Mouse (Mus musculus) MEL (cell line): Measurements from ENCODE around the gene Sphk2. TPM values are rescaled to one million over a fixed set of nuclear protein-coding genes. Genes with fewer than 3 reads are reported as not detected.

Experiments used
- DNase-seq: peaks from one replicate; pipeline ENCODE4 v3.0.0; 2011; ENCODE audit warnings: low read depth, low spot score
- H3K27ac ChIP-seq: 2 replicates; pipeline ENCODE4 v1.5.1; 2012; ENCODE audit warnings: low read depth, mild to moderate bottlenecking, control low read depth, low read length, moderate library complexity; ENCODE audit not compliant: control insufficient read depth
- H3K27me3 ChIP-seq, 2 experiments: fragments of 150-350 bp in 1 of 2; sonication (generic) in 1 of 2; 2 replicates each; pipeline ENCODE4 v1.6.1; 2012; ENCODE audit warnings: low read length in 2 of 2, mild to moderate bottlenecking in 2 of 2, improper control_type of control experiment in 1 of 2, moderate library complexity in 1 of 2; ENCODE audit not compliant: insufficient read depth in 2 of 2, control insufficient read depth in 1 of 2
- H3K36me3 ChIP-seq, 2 experiments: 2 replicates each; pipeline ENCODE4 v1.6.1; 2012 to 2014; ENCODE audit warnings: low read length in 2 of 2, improper control_type of control experiment in 1 of 2, inconsistent platforms in 1 of 2, mild to moderate bottlenecking in 1 of 2; ENCODE audit not compliant: insufficient read depth in 2 of 2, control insufficient read depth in 1 of 2
- H3K4me1 ChIP-seq, 2 experiments: fragments of 150-350 bp in 1 of 2; sonication (generic) in 1 of 2; 2 replicates each; pipeline ENCODE4 v1.6.1; 2012; ENCODE audit warnings: low read length in 2 of 2, improper control_type of control experiment in 1 of 2, mild to moderate bottlenecking in 1 of 2; ENCODE audit not compliant: insufficient read depth in 2 of 2, control insufficient read depth in 1 of 2
- H3K4me3 ChIP-seq, 2 experiments: fragments of 150-350 bp in 1 of 2; sonication (generic) in 1 of 2; 2 replicates each; pipeline ENCODE4 v1.5.1; 2012; ENCODE audit warnings: low read depth in 2 of 2, low read length in 2 of 2, mild to moderate bottlenecking in 2 of 2, moderate library complexity in 2 of 2, control low read depth in 1 of 2, improper control_type of control experiment in 1 of 2; ENCODE audit not compliant: control insufficient read depth in 1 of 2, insufficient read depth in 1 of 2
- H3K79me2 ChIP-seq: 2 replicates; pipeline ENCODE4 v1.6.1; 2012; ENCODE audit warnings: mild to moderate bottlenecking, low read length, moderate library complexity; ENCODE audit not compliant: control insufficient read depth, poor library complexity, insufficient read depth
- H3K9ac ChIP-seq: 2 replicates; pipeline ENCODE4 v1.6.1; 2012; ENCODE audit warnings: low read depth, mild to moderate bottlenecking, control low read depth, low read length, moderate library complexity; ENCODE audit not compliant: control insufficient read depth, poor library complexity, severe bottlenecking
- H3K9me3 ChIP-seq: fragments of 150-350 bp; sonication (generic); replicated peaks from 2 replicates; pipeline ENCODE4 v1.6.1; 2012; ENCODE audit warnings: mild to moderate bottlenecking, low read length, improper control_type of control experiment, moderate library complexity; ENCODE audit not compliant: insufficient read depth
- BHLHE40 ChIP-seq: IDR thresholded peaks from 2 replicates; pipeline ENCODE4 v1.6.1; 2012; ENCODE audit warnings: low read depth, mild to moderate bottlenecking, inconsistent platforms, low read length, improper control_type of control experiment, borderline replicate concordance
- CHD2 ChIP-seq: IDR thresholded peaks from 2 replicates; pipeline ENCODE4 v1.6.1; 2011; ENCODE audit warnings: low read length, improper control_type of control experiment
- CTCF ChIP-seq, 3 experiments: IDR thresholded peaks in 2 of 3; conservative IDR thresholded peaks in 1 of 3; 2 replicates each; pipeline ENCODE4 v1.5.1; 2011 to 2012; ENCODE audit warnings: low read length in 3 of 3, low read depth in 2 of 3, mild to moderate bottlenecking in 2 of 3, improper control_type of control experiment in 1 of 3, inconsistent platforms in 1 of 3, mixed read lengths in 1 of 3, moderate library complexity in 1 of 3; ENCODE audit not compliant: control insufficient read depth in 1 of 3, insufficient read depth in 1 of 3, poor library complexity in 1 of 3, severe bottlenecking in 1 of 3
- EP300 ChIP-seq, 2 experiments: IDR thresholded peaks; 2 replicates each; pipeline ENCODE4 v1.6.1; 2011; ENCODE audit warnings: improper control_type of control experiment in 2 of 2, low read length in 2 of 2, low read depth in 1 of 2, mild to moderate bottlenecking in 1 of 2
- ETS1 ChIP-seq: IDR thresholded peaks from 2 replicates; pipeline ENCODE4 v1.6.1; 2012; ENCODE audit warnings: low read depth, mild to moderate bottlenecking, inconsistent platforms, low read length, improper control_type of control experiment, moderate library complexity
- GATA1 ChIP-seq: IDR thresholded peaks from 2 replicates; pipeline ENCODE4 v1.6.1; 2011; ENCODE audit warnings: low read depth, low read length, improper control_type of control experiment
- KAT2A ChIP-seq: conservative IDR thresholded peaks from 2 replicates; pipeline ENCODE4 v1.6.1; 2012; ENCODE audit warnings: low read depth, low read length, improper control_type of control experiment, inconsistent platforms
- MAZ ChIP-seq: IDR thresholded peaks from 2 replicates; pipeline ENCODE4 v1.6.1; 2012; ENCODE audit warnings: low read depth, mild to moderate bottlenecking, inconsistent platforms, low read length, improper control_type of control experiment
- MXI1 ChIP-seq: IDR thresholded peaks from 2 replicates; pipeline ENCODE4 v1.6.1; 2011; ENCODE audit warnings: mild to moderate bottlenecking, low read depth, low read length, improper control_type of control experiment
- MYB ChIP-seq: IDR thresholded peaks from 2 replicates; pipeline ENCODE4 v1.6.1; 2011; ENCODE audit warnings: mild to moderate bottlenecking, low read depth, low read length, improper control_type of control experiment
- MYC ChIP-seq: IDR thresholded peaks from 2 replicates; pipeline ENCODE4 v1.6.1; 2011; ENCODE audit warnings: low read depth, mild to moderate bottlenecking, low read length, improper control_type of control experiment, moderate library complexity
- POLR2A ChIP-seq, 2 experiments: IDR thresholded peaks; 2 replicates each; pipeline ENCODE4 v1.6.1; 2011 to 2012; ENCODE audit warnings: low read length in 2 of 2, mild to moderate bottlenecking in 2 of 2, control low read depth in 1 of 2, improper control_type of control experiment in 1 of 2, low read depth in 1 of 2, moderate library complexity in 1 of 2; ENCODE audit not compliant: control insufficient read depth in 1 of 2, insufficient read depth in 1 of 2, poor library complexity in 1 of 2
- POLR2AphosphoS2 ChIP-seq: IDR thresholded peaks from 2 replicates; pipeline ENCODE4 v1.6.1; 2011; ENCODE audit warnings: low read length, improper control_type of control experiment
- RAD21 ChIP-seq: IDR thresholded peaks from 2 replicates; pipeline ENCODE4 v1.6.1; 2011; ENCODE audit warnings: mild to moderate bottlenecking, low read depth, low read length, improper control_type of control experiment
- RCOR1 ChIP-seq: IDR thresholded peaks from 2 replicates; pipeline ENCODE4 v1.6.1; 2012; ENCODE audit warnings: low read depth, mild to moderate bottlenecking, inconsistent platforms, low read length, improper control_type of control experiment
- UBTF ChIP-seq: IDR thresholded peaks from 2 replicates; pipeline ENCODE4 v1.6.1; 2012; ENCODE audit warnings: low read depth, mild to moderate bottlenecking, inconsistent platforms, low read length, improper control_type of control experiment, moderate library complexity, borderline replicate concordance; ENCODE audit not compliant: insufficient read depth
- USF1 ChIP-seq: IDR thresholded peaks from 2 replicates; pipeline ENCODE4 v1.6.1; 2014; ENCODE audit warnings: low read depth, mild to moderate bottlenecking, inconsistent platforms, low read length, improper control_type of control experiment, moderate library complexity
- ZKSCAN1 ChIP-seq: IDR thresholded peaks from 2 replicates; pipeline ENCODE4 v1.6.1; 2012; ENCODE audit warnings: low read depth, mild to moderate bottlenecking, inconsistent platforms, low read length, improper control_type of control experiment, moderate library complexity
- ZMIZ1 ChIP-seq: IDR thresholded peaks from 2 replicates; pipeline ENCODE4 v1.6.1; 2012; ENCODE audit warnings: low read depth, mild to moderate bottlenecking, inconsistent platforms, low read length, improper control_type of control experiment, moderate library complexity
- polyA plus RNA-seq, 2 experiments: library from polyadenylated mRNA; stranded (reverse) in 1 of 2; unstranded in 1 of 2; fragments of >175 nt in 1 of 2; fragments of >200 nt in 1 of 2; gene quantifications; 2 replicates each; pipeline versions ENCODE4 v1.2.1 to v1.2.4; 2012; ENCODE audit warnings: low replicate concordance in 2 of 2, low read depth in 1 of 2; ENCODE audit not compliant: insufficient read length in 2 of 2, insufficient read depth in 1 of 2, missing spikeins in 1 of 2
- total RNA-seq: library from RNA; depleted of rRNA; stranded (reverse); fragments of 300-350 nt; gene quantifications from 2 replicates; pipeline ENCODE4 v1.2.3, GENCODE M21; 2012

Sphk2 gene
- total and polyA plus RNA-seq, 3 experiments: 21.0 to 40.2 TPM; not detected in 1

DNA sequence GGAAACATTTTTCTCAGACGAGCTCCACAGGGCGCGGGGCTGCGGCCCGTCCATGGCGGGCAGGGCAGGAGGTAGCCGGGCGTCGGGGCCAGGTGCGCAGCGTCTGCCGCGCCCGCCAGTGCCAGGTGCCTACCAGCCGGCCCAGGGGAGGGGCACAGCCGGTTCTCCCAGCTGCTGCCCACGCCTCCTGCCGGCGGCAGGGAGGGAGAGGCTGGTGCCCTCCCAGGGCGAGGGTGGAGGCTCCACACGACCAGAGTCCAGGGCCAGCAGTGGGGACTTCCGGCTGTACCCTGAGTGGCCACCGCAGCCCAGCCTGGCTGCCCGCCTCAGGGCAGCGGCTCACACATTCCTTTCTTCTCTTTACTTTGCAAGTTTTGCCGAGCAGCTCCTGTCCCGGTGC, 41.6 kb upstream of the Sphk2 start:
- DNase-seq: no peak
- no peaks in the 10 kb centered on the region for H3K4me1 ChIP-seq
- no peak overlapping the region for H3K9ac ChIP-seq
- no peaks in the 10 kb centered on the region for H3K9me3 ChIP-seq
- no peak overlapping the region for H3K4me3 ChIP-seq
- peaks cover 0 to 7% of the 10 kb centered on the region in 2 experiments; a peak in 3 of 4 replicates for H3K27me3 ChIP-seq
- TF ChIP-seq RAD21: no peak
- no peak for TF ChIP-seq MXI1
- no peak for TF ChIP-seq CHD2
- TF ChIP-seq ZKSCAN1: no peak
- TF ChIP-seq KAT2A: no peak
- no peak for TF ChIP-seq POLR2A (IDR thresholded peaks at IDR 0.05; ENCODE audit: control insufficient read depth in 1 of 2, insufficient read depth in 1 of 2, low read depth in 1 of 2, low read length in 2 of 2, poor library complexity in 1 of 2)
- no peak for TF ChIP-seq BHLHE40
- no peak for TF ChIP-seq RCOR1
- no peak for TF ChIP-seq CTCF (IDR thresholded peaks at IDR 0.05 in 2 of 3, conservative IDR thresholded peaks at IDR 0.05 in 1 of 3; ENCODE audit: control insufficient read depth in 1 of 3, insufficient read depth in 1 of 3, low read depth in 2 of 3, low read length in 3 of 3, poor library complexity in 1 of 3, severe bottlenecking in 1 of 3)
- TF ChIP-seq ETS1: no peak
- no peak for TF ChIP-seq MYC
- no peak for TF ChIP-seq EP300 (IDR thresholded peaks at IDR 0.05; ENCODE audit: low read depth in 1 of 2, low read length in 2 of 2)
- no peak for TF ChIP-seq USF1
- no peak overlapping the region for H3K27ac ChIP-seq
- H3K36me3 ChIP-seq: no peaks in the 10 kb centered on the region
- H3K79me2 ChIP-seq: no peaks in the 10 kb centered on the region

DNA sequence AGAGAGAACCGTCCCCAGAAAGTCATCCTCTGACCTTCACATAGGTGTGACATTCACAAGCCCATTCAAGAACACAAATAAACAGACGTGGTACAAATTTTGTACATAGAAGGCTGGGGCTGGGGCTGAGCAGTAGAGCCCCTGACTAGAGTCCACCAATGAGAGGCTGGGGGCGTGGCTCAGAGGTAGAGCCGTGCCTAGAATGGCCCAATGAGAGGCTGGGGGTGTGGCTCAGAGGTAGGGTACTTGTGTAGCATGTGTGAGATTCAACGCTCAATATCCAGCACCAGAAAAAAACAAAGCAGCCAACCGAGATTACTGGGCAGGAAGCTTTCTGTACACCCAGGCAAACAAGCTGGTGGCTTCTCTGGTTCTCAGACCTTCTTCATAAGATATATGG, 37.9 kb upstream of the Sphk2 start:
- peak; percentile 74 for DNase-seq
- Histone ChIP-seq H3K36me3 (no peaks in the 10 kb centered on the region), H3K27me3 (peaks cover 2 to 7% of the 10 kb centered on the region in 2 experiments; a peak in 3 of 4 replicates), H3K9me3 (no peaks in the 10 kb centered on the region), H3K79me2 (no peaks in the 10 kb centered on the region), H3K4me1 (no peaks in the 10 kb centered on the region), H3K9ac (no peak overlapping the region), H3K27ac (no peak overlapping the region), H3K4me3 (no peak overlapping the region)
- no peak for TF ChIP-seq GATA1
- TF ChIP-seq MAZ: no peak
- no peak for TF ChIP-seq POLR2AphosphoS2
- no peak for TF ChIP-seq RAD21
- TF ChIP-seq MYB: no peak
- TF ChIP-seq EP300 (IDR thresholded peaks at IDR 0.05; ENCODE audit: low read depth in 1 of 2, low read length in 2 of 2): no peak
- no peak for TF ChIP-seq ETS1
- no peak for TF ChIP-seq UBTF
- no peak for TF ChIP-seq ZMIZ1
- no peak for TF ChIP-seq USF1
